Mouse (Mus musculus) heart, adult 2 months (tissue): ENCODE data around the gene Lmbrd2. TPM values are rescaled to one million over a fixed set of nuclear protein-coding genes. Genes with fewer than 3 reads are reported as not detected.
A peak's percentile ranks its signal among the peaks of the same experiment; 100 is the strongest.
"Not testable (repeated sequence)": the region's sequence is repeated elsewhere in the genome, so short reads cannot be mapped to it uniquely, and the experiment has no call there.

Experiments
- DNase-seq, 2 experiments: peaks; one replicate each; pipeline ENCODE4 v3.0.0; 2021
- H3K27ac ChIP-seq: fragments of 200-600 bp; 2 replicates; pipeline ENCODE4 v1.8.1; 2022
- H3K27me3 ChIP-seq: fragments of 200-500 bp; 2 replicates; pipeline ENCODE4 v1.6.1; 2012; ENCODE audit warnings: mild to moderate bottlenecking, low read length, inconsistent platforms, mixed read lengths; ENCODE audit not compliant: control insufficient read depth, insufficient read depth
- H3K36me3 ChIP-seq: fragments of 200-500 bp; 2 replicates; pipeline ENCODE4 v1.6.1; 2012; ENCODE audit warnings: low read length, inconsistent platforms; ENCODE audit not compliant: control insufficient read depth, insufficient read depth
- H3K4me1 ChIP-seq: fragments of 200-500 bp; 2 replicates; pipeline ENCODE4 v1.6.1; 2011; ENCODE audit warnings: low read length; ENCODE audit not compliant: control insufficient read depth, insufficient read depth
- H3K4me3 ChIP-seq: fragments of 200-600 bp; 2 replicates; pipeline ENCODE4 v1.8.1; 2022
- H3K79me2 ChIP-seq: fragments of 200-500 bp; replicated peaks from 2 replicates; pipeline ENCODE4 v1.6.1; 2012; ENCODE audit warnings: mild to moderate bottlenecking, inconsistent platforms, low read length, moderate library complexity, mixed read lengths; ENCODE audit not compliant: control insufficient read depth, insufficient read depth
- H3K9ac ChIP-seq: fragments of 200-500 bp; 2 replicates; pipeline ENCODE4 v1.6.1; 2012; ENCODE audit warnings: low read depth, mild to moderate bottlenecking, control low read depth, inconsistent platforms, low read length, mixed read lengths
- CTCF ChIP-seq: fragments of 200-600 bp; IDR thresholded peaks from 2 replicates; pipeline ENCODE4 v1.8.1; 2022; ENCODE audit warnings: antibody characterized with exemption, mild to moderate bottlenecking, moderate library complexity
- EP300 ChIP-seq: fragments of 200-500 bp; IDR thresholded peaks from 2 replicates; pipeline ENCODE4 v1.6.1; 2011; ENCODE audit warnings: low read depth, low read length, control low read depth; ENCODE audit not compliant: insufficient read depth
- POLR2A ChIP-seq: fragments of 200-500 bp; IDR thresholded peaks from 2 replicates; pipeline ENCODE4 v1.6.1; 2011; ENCODE audit warnings: mild to moderate bottlenecking, low read depth, low read length, control low read depth; ENCODE audit not compliant: insufficient read depth
- WGBS: fragments of 180-500 bp; shearing (Covaris S2); methylation state at CpG from one replicate; pipeline ENCODE4 v1.1.7; 2018; 5-methylcytosine and 5-hydroxymethylcytosine counted together
- intact Hi-C: fragments of 180-260 bp; cut with DNase I; formaldehyde crosslinking; loops from one replicate; pipeline ENCODE4 v1.15.1; 2025
- polyA plus RNA-seq: library from polyadenylated mRNA; depleted of rRNA; stranded (reverse); fragments of >200 nt; gene quantifications from 2 replicates; pipeline ENCODE4 v1.2.3, GENCODE M21; 2012
- total RNA-seq, 2 experiments: library from RNA; stranded (reverse); gene quantifications; 2 replicates each; pipeline ENCODE4 v1.2.3; 2021

Lmbrd2 gene
- total and polyA plus RNA-seq, 3 experiments: 5.5 to 14.0 (median 12.4) TPM

DNA sequence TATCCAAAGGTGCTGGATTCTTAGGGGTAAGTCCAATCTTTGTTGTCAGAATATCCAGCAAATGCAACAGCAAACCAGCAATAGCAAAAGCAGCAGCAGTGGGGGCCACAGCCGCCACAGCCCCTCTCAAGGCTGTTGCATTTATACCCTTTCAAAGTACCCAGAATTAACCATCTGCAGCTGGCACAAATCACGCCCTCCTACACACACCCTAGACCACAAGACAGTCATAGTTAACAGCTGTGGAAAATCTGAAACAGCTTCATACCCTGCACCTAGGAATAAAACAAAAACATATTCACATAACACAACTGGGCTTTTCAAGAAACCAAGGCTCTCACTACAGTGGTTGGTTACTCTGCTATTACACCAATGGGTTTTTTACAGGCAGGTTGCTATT lies 49.4 kb downstream of the Lmbrd2 start:
- no peak overlapping the region for H3K27ac ChIP-seq
- no peak for DNase-seq
- no peaks in the 10 kb centered on the region for H3K27me3 ChIP-seq
- intact Hi-C loops: no loop called here
- WGBS: 90% methylated on average over 2 of the region's 2 CpGs
- H3K9ac ChIP-seq: no peak overlapping the region
- no peak overlapping the region for H3K4me3 ChIP-seq
- H3K79me2 ChIP-seq: no peaks in the 10 kb centered on the region
- H3K4me1 ChIP-seq: no peaks in the 10 kb centered on the region
- TF ChIP-seq CTCF (no peak), POLR2A (no peak), EP300 (no peak)
- no peaks in the 10 kb centered on the region for H3K36me3 ChIP-seq

GRCm38 (mm10) chr15:9192685-9193084 lies 52.3 kb downstream of the Lmbrd2 start:
- intact Hi-C loops: not testable (repeated sequence)

GRCm38 (mm10) chr15:9198421-9198820 lies 58.1 kb downstream of the Lmbrd2 start:
- no peak for TF ChIP-seq CTCF
- 64% methylated on average over 6 of the region's 6 CpGs for WGBS
- Histone ChIP-seq H3K9ac (no peak overlapping the region), H3K27ac (no peak overlapping the region), H3K4me3 (no peak overlapping the region), H3K79me2 (no peaks in the 10 kb centered on the region), H3K4me1 (no peaks in the 10 kb centered on the region), H3K27me3 (no peaks in the 10 kb centered on the region), H3K36me3 (no peaks in the 10 kb centered on the region)
- no peak for DNase-seq
- intact Hi-C loops: no loop called here

More at GRCm38 (mm10) chr15:9192685-9193084, 52.3 kb downstream of the Lmbrd2 start:
- H3K4me3 ChIP-seq, H3K36me3 ChIP-seq, H3K27ac ChIP-seq, H3K4me1 ChIP-seq, DNase-seq, H3K9ac ChIP-seq, H3K27me3 ChIP-seq, H3K79me2 ChIP-seq: not testable (repeated sequence)
- peak; percentile 33 for TF ChIP-seq CTCF

- H3K36me3 ChIP-seq: no peaks in the 10 kb centered on the region
- no peak for TF ChIP-seq POLR2A
- no peak for TF ChIP-seq CTCF
- TF ChIP-seq EP300: no peak
- intact Hi-C loops: no loop called here
Measured at GRCm38 (mm10) chr15:9211891-9212290, 71.5 kb downstream of the Lmbrd2 start.

DNA sequence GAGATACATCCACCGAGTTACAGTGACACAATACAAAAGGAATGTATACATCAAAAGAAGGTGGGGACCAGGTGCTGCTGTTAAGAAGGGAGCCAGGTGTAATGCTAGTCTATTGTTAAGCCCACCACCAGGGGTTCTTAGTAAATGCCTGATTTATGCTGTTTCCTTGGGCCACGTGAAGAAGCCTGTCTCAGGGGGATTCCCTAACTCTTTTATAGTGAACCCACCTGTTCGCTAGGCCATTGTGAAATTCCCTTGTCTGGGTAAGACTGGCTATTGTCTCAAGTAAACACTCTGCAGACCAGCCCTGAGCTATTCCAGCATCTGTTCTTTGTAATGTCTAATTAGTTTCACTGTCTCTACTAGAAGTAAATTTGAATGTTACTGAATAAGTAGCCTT lies 72.7 kb downstream of the Lmbrd2 start:
- H3K9ac ChIP-seq, DNase-seq, H3K27ac ChIP-seq, H3K36me3 ChIP-seq, H3K4me1 ChIP-seq, intact Hi-C loops, H3K79me2 ChIP-seq, H3K4me3 ChIP-seq, H3K27me3 ChIP-seq: not testable (repeated sequence)
- 60% methylated on average over 3 of the region's 3 CpGs for WGBS

More at GRCm38 (mm10) chr15:9211891-9212290, 71.5 kb downstream of the Lmbrd2 start:
- no peak overlapping the region for H3K4me3 ChIP-seq
- H3K79me2 ChIP-seq: no peaks in the 10 kb centered on the region
- no peak for DNase-seq
- H3K27ac ChIP-seq: no peak overlapping the region
- no peaks in the 10 kb centered on the region for H3K27me3 ChIP-seq
- no peaks in the 10 kb centered on the region for H3K4me1 ChIP-seq
- no peak overlapping the region for H3K9ac ChIP-seq

DNA sequence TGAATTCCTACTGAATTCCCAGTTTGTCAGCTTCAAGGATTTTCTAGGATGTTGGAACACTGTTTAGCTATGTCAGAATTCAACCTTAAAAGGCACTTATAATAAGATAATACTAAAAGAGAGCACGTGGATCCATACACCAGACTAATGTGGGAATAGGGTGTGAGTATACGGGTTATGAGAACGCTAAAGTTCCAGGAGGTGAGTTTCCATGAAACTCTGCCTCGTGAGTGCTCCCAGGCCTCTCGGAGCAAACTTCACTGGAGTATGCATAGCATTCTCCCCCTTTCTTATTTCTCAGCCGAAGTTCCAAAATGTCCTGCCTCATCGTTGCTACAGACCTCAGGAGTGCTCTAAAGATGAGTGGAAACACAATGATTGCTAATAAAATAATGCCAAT lies 73.1 kb downstream of the Lmbrd2 start:
- H3K9ac ChIP-seq, H3K36me3 ChIP-seq, H3K4me3 ChIP-seq, H3K27ac ChIP-seq, intact Hi-C loops, DNase-seq, H3K79me2 ChIP-seq, H3K27me3 ChIP-seq, H3K4me1 ChIP-seq: not testable (repeated sequence)
- 86% methylated on average over 7 of the region's 7 CpGs for WGBS

DNA sequence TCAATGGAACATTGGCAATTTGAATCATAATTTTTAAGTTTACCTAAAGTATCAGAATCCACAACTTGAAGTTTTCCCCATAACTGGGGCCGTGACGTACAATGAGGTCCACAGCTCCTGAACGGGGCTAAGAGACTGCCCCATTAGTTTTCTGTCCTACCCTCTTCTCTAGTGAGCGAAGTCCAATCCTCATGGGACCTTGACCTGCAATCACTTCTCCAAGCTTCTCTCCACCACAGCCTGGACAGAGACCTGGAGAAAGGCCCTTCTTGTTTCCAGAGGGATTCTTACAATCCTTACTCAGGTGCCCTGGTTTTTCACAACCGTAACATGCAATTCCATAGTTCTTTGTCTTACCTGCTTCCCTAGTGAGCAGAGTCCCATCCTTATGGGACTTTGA lies 76.1 kb downstream of the Lmbrd2 start:
- TF ChIP-seq EP300: no peak
- TF ChIP-seq POLR2A: no peak
- no peak for TF ChIP-seq CTCF
- Histone ChIP-seq H3K4me3 (no peak overlapping the region), H3K36me3 (no peaks in the 10 kb centered on the region), H3K27me3 (no peaks in the 10 kb centered on the region), H3K27ac (no peak overlapping the region), H3K79me2 (no peaks in the 10 kb centered on the region), H3K4me1 (no peaks in the 10 kb centered on the region), H3K9ac (no peak overlapping the region)
- 93% methylated on average over 5 of the region's 5 CpGs for WGBS
- DNase-seq: no peak
- intact Hi-C loops: no loop called here

DNA sequence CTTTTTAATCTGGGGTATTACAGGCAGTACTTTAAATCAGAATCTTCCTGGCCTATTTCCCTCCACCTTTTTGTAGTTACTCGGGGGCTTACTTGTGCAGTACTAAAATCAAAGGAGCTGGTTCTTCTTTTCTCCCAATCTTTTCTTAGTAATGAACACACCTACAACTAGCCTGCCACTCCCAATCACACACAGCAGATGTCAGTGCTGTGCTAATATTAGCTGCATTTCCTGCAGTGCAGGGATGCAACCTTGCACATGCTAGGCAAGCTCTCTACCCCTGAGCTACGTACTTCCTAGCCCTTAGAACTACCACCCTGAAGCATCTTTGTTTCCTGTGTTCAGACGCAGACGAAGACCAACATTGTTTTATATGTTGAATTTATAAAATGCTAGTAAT lies 90.6 kb downstream of the Lmbrd2 start:
- WGBS: 58% methylated on average over 4 of the region's 4 CpGs
- H3K27me3 ChIP-seq: not testable (repeated sequence)

More for the DNA sequence above, 90.6 kb downstream of the Lmbrd2 start:
- H3K4me3 ChIP-seq, intact Hi-C loops, H3K9ac ChIP-seq, DNase-seq, H3K36me3 ChIP-seq, H3K4me1 ChIP-seq, H3K27ac ChIP-seq, H3K79me2 ChIP-seq: not testable (repeated sequence)
